Mouse (Mus musculus): ENCODE measurements at regions not wholly inside any gene's neighbourhood (a gene's known extent, or its start where the extent isn't known, plus 50 kb on each side); places are given as distances from the start of the nearest gene placed in this dataset.

- H3K27me3 ChIP-seq (ENCODE audit: control insufficient read depth, insufficient read depth, low read length) = no peaks in the 10 kb centered on the region
- H3K9me3 ChIP-seq (ENCODE audit: control insufficient read depth, low read length) = no peaks in the 10 kb centered on the region
- no peaks in the 10 kb centered on the region for H3K36me3 ChIP-seq (ENCODE audit: control insufficient read depth, insufficient read depth, low read length)
- WGBS = 72% methylated on average over 6 of the region's 6 CpGs
- no peak for ATAC-seq (ENCODE audit: low FRiP score, low TSS enrichment)
- H3K9ac ChIP-seq (replicated peaks; ENCODE audit: low read length) = no peak overlapping the region
- no peak for DNase-seq
- no peak overlapping the region for H3K4me3 ChIP-seq (replicated peaks; ENCODE audit: low read depth, low read length)
- H3K27ac ChIP-seq (replicated peaks; ENCODE audit: low read depth, low read length) = no peak overlapping the region
- H3K4me1 ChIP-seq (ENCODE audit: control insufficient read depth, insufficient read depth, low read length) = no peaks in the 10 kb centered on the region
- H3K4me2 ChIP-seq (ENCODE audit: low read length) = no peak overlapping the region
These were observed 1005.7 kb upstream of the Nudt12 start for GRCm38 (mm10) chr17:60018752-60019323.

GRCm38 (mm10) chr17:59997952-59998351 lies 984.8 kb upstream of the Nudt12 start:
- H3K36me3 ChIP-seq (ENCODE audit: control insufficient read depth, insufficient read depth, low read length) = no peaks in the 10 kb centered on the region
- 79% methylated on average over 4 of the region's 4 CpGs for WGBS
- H3K27ac ChIP-seq (replicated peaks; ENCODE audit: low read depth, low read length) = no peak overlapping the region
- no peak overlapping the region for H3K9ac ChIP-seq (replicated peaks; ENCODE audit: low read length)
- no peak overlapping the region for H3K4me3 ChIP-seq (replicated peaks; ENCODE audit: low read depth, low read length)
- no peak overlapping the region for H3K4me2 ChIP-seq (ENCODE audit: low read length)
- H3K4me1 ChIP-seq (ENCODE audit: control insufficient read depth, insufficient read depth, low read length) = no peaks in the 10 kb centered on the region
- H3K27me3 ChIP-seq (ENCODE audit: control insufficient read depth, insufficient read depth, low read length) = no peaks in the 10 kb centered on the region
- ATAC-seq (ENCODE audit: low FRiP score, low TSS enrichment) = no peak
- no peaks in the 10 kb centered on the region for H3K9me3 ChIP-seq (ENCODE audit: control insufficient read depth, low read length)
- DNase-seq = no peak

GRCm38 (mm10) chr17:59979325-59979880 lies 966.2 kb upstream of the Nudt12 start:
- Histone ChIP-seq H3K4me2 (ENCODE audit: low read length) (no peak overlapping the region), H3K9me3 (ENCODE audit: control insufficient read depth, low read length) (no peaks in the 10 kb centered on the region), H3K4me1 (ENCODE audit: control insufficient read depth, insufficient read depth, low read length) (peaks cover 6% of the 10 kb centered on the region), H3K9ac (replicated peaks; ENCODE audit: low read length) (no peak overlapping the region), H3K27ac (replicated peaks; ENCODE audit: low read depth, low read length) (no peak overlapping the region), H3K36me3 (ENCODE audit: control insufficient read depth, insufficient read depth, low read length) (no peaks in the 10 kb centered on the region), H3K27me3 (ENCODE audit: control insufficient read depth, insufficient read depth, low read length) (no peaks in the 10 kb centered on the region), H3K4me3 (replicated peaks; ENCODE audit: low read depth, low read length) (no peak overlapping the region)
- ATAC-seq (ENCODE audit: low FRiP score, low TSS enrichment) (no peak), DNase-seq (peak; percentile 46)

GRCm38 (mm10) chr17:59977136-59977770 lies 964.1 kb upstream of the Nudt12 start:
- no peak overlapping the region for H3K9ac ChIP-seq (replicated peaks; ENCODE audit: low read length)
- 95% methylated on average over 1 of the region's 1 CpGs for WGBS
- no peaks in the 10 kb centered on the region for H3K27me3 ChIP-seq (ENCODE audit: control insufficient read depth, insufficient read depth, low read length)
- H3K4me1 ChIP-seq (ENCODE audit: control insufficient read depth, insufficient read depth, low read length) = peaks cover 6% of the 10 kb centered on the region
- H3K4me2 ChIP-seq (ENCODE audit: low read length) = no peak overlapping the region
- no peaks in the 10 kb centered on the region for H3K36me3 ChIP-seq (ENCODE audit: control insufficient read depth, insufficient read depth, low read length)
- H3K4me3 ChIP-seq (replicated peaks; ENCODE audit: low read depth, low read length) = no peak overlapping the region
- no peak overlapping the region for H3K27ac ChIP-seq (replicated peaks; ENCODE audit: low read depth, low read length)
- no peak for DNase-seq
- ATAC-seq (ENCODE audit: low FRiP score, low TSS enrichment) = no peak
- H3K9me3 ChIP-seq (ENCODE audit: control insufficient read depth, low read length) = no peaks in the 10 kb centered on the region

- WGBS = 95% methylated on average over 3 of the region's 3 CpGs
- Histone ChIP-seq H3K9me3 (ENCODE audit: control insufficient read depth, low read length) (no peaks in the 10 kb centered on the region), H3K4me1 (ENCODE audit: control insufficient read depth, insufficient read depth, low read length) (no peaks in the 10 kb centered on the region), H3K4me2 (ENCODE audit: low read length) (no peak overlapping the region), H3K36me3 (ENCODE audit: control insufficient read depth, insufficient read depth, low read length) (no peaks in the 10 kb centered on the region), H3K9ac (replicated peaks; ENCODE audit: low read length) (no peak overlapping the region), H3K27ac (replicated peaks; ENCODE audit: low read depth, low read length) (no peak overlapping the region), H3K27me3 (ENCODE audit: control insufficient read depth, insufficient read depth, low read length) (no peaks in the 10 kb centered on the region), H3K4me3 (replicated peaks; ENCODE audit: low read depth, low read length) (no peak overlapping the region)
- DNase-seq (no peak), ATAC-seq (ENCODE audit: low FRiP score, low TSS enrichment) (no peak)
These were observed 954.2 kb upstream of the Nudt12 start for GRCm38 (mm10) chr17:59967383-59967782.

- H3K9ac ChIP-seq (replicated peaks; ENCODE audit: low read length) = no peak overlapping the region
- 0 out of 2 replicates have a peak overlapping the region, but pooled peaks have one; percentile 32 for H3K27ac ChIP-seq (replicated peaks; ENCODE audit: low read depth, low read length)
- peaks cover 6% of the 10 kb centered on the region; the same call in 1 of the 2 replicates for H3K4me1 ChIP-seq (ENCODE audit: control insufficient read depth, insufficient read depth, low read length)
- H3K36me3 ChIP-seq (ENCODE audit: control insufficient read depth, insufficient read depth, low read length) = no peaks in the 10 kb centered on the region
- peak; percentile 55 for DNase-seq
- 41% methylated on average over 4 of the region's 4 CpGs for WGBS
- H3K4me3 ChIP-seq (replicated peaks; ENCODE audit: low read depth, low read length) = no peak overlapping the region
- H3K4me2 ChIP-seq (ENCODE audit: low read length) = no peak overlapping the region
- no peaks in the 10 kb centered on the region for H3K9me3 ChIP-seq (ENCODE audit: control insufficient read depth, low read length)
- no peaks in the 10 kb centered on the region for H3K27me3 ChIP-seq (ENCODE audit: control insufficient read depth, insufficient read depth, low read length)
- ATAC-seq (ENCODE audit: low FRiP score, low TSS enrichment) = peak; percentile 78
These were observed 942.3 kb upstream of the Nudt12 start for GRCm38 (mm10) chr17:59955300-59956057.

GRCm38 (mm10) chr17:59946433-59946832 lies 933.3 kb upstream of the Nudt12 start:
- Histone ChIP-seq H3K4me1 (ENCODE audit: control insufficient read depth, insufficient read depth, low read length) (no peaks in the 10 kb centered on the region), H3K9me3 (ENCODE audit: control insufficient read depth, low read length) (no peaks in the 10 kb centered on the region), H3K27ac (replicated peaks; ENCODE audit: low read depth, low read length) (no peak overlapping the region), H3K4me2 (ENCODE audit: low read length) (no peak overlapping the region), H3K9ac (replicated peaks; ENCODE audit: low read length) (no peak overlapping the region), H3K4me3 (replicated peaks; ENCODE audit: low read depth, low read length) (no peak overlapping the region), H3K27me3 (ENCODE audit: control insufficient read depth, insufficient read depth, low read length) (no peaks in the 10 kb centered on the region), H3K36me3 (ENCODE audit: control insufficient read depth, insufficient read depth, low read length) (no peaks in the 10 kb centered on the region)
- WGBS = 78% methylated on average over 1 of the region's 1 CpGs
- no peak for ATAC-seq (ENCODE audit: low FRiP score, low TSS enrichment)
- no peak for DNase-seq

- Histone ChIP-seq H3K27me3 (ENCODE audit: control insufficient read depth, insufficient read depth, low read length) (no peaks in the 10 kb centered on the region), H3K4me3 (replicated peaks; ENCODE audit: low read depth, low read length) (no peak overlapping the region), H3K4me1 (ENCODE audit: control insufficient read depth, insufficient read depth, low read length) (no peaks in the 10 kb centered on the region), H3K27ac (replicated peaks; ENCODE audit: low read depth, low read length) (no peak overlapping the region), H3K36me3 (ENCODE audit: control insufficient read depth, insufficient read depth, low read length) (no peaks in the 10 kb centered on the region), H3K9me3 (ENCODE audit: control insufficient read depth, low read length) (peaks cover 3% of the 10 kb centered on the region; the same call in 1 of the 2 replicates), H3K4me2 (ENCODE audit: low read length) (no peak overlapping the region), H3K9ac (replicated peaks; ENCODE audit: low read length) (no peak overlapping the region)
- DNase-seq (no peak), ATAC-seq (ENCODE audit: low FRiP score, low TSS enrichment) (no peak)
- WGBS = 84% methylated on average over 3 of the region's 3 CpGs
These were observed 891.2 kb upstream of the Nudt12 start for GRCm38 (mm10) chr17:59904395-59904794.

Data from midbrain, embryonic 14.5 days (tissue).